Comparison of ENCODE assay signal across 8 mouse cellular contexts in the genomic region with DNA sequence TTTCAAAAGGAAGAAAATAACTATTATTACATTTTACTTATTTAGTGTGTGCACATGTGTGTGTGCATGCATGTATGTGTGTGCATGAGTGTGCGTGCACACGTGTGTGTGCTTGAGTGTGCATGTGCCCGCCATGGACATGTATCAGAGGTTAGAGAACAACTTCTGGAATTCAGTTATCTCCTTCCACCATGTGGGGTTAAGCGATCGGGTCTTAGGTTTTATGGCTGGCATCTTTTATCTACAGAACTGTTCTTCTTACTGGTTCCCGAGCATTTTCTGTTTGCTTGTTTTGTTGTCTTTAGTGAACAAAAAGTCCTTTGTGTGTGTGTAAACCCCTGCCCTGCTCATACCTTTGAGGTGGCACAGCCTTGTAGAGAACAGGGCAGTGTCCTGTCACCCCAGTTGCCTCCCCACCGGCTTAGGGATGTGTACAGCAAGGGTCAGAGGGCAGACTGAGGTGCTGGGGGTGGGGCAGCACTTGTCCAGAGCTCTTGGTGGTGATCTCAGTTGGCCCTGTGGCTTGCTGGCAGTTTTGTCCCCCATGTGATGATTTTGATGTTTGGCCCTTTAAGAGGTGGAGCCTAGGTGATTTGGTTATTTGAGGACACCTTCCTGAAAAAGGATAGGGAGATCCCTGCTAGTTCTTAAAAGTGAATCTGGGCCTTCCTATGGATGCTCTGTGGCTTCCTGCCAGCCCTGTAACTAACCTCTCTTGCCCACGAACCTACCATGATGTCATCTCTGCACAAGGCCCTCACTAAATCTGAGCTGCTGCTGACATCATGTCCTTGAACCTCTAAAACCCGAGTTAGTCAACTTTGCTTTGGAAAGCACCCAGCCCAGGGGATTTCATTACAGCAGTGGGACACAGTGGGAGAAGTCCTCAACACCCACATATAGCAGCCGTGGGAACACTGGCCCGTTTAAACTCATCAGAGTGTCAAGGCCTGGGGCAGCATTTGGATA. TPM values are rescaled to one million over a fixed set of nuclear protein-coding genes. Genes with fewer than 3 reads are reported as not detected.
DNase-seq lines count a peak whose midpoint lies in the region; ATAC-seq lines count a peak whose summit lies in the region.

No protein-coding gene starts in this region.

- H3K4me3 ChIP-seq in heart, embryonic 13.5 days = no peak overlapping the region
- peak overlapping the region; percentile 73 for H3K4me3 ChIP-seq in hindbrain, embryonic 13.5 days
- peak overlapping the region; percentile 19 for H3K4me3 ChIP-seq in midbrain, embryonic 12.5 days

- H3K36me3 ChIP-seq in heart, embryonic 13.5 days = peaks cover 34% of the 10 kb centered on the region
- peaks cover 8% of the 10 kb centered on the region; the same call in 1 of the 2 replicates for H3K36me3 ChIP-seq in hindbrain, embryonic 13.5 days
- peaks cover 4% of the 10 kb centered on the region; the same call in 1 of the 2 replicates for H3K36me3 ChIP-seq in midbrain, embryonic 12.5 days

- no peak for ATAC-seq in heart, embryonic 13.5 days (ENCODE audit: extremely low read depth, insufficient number of reproducible peaks, low FRiP score, low TSS enrichment)
- no peak for ATAC-seq in hindbrain, embryonic 13.5 days (ENCODE audit: low FRiP score)
- no peak for ATAC-seq in midbrain, embryonic 12.5 days (ENCODE audit: low FRiP score, low read depth)

- H3K4me2 ChIP-seq in heart, embryonic 13.5 days = peak overlapping the region; percentile 99
- peak overlapping the region; percentile 96 for H3K4me2 ChIP-seq in hindbrain, embryonic 13.5 days
- peak overlapping the region; percentile 97 for H3K4me2 ChIP-seq in midbrain, embryonic 12.5 days (replicated peaks)

- peak overlapping the region; percentile 63 for H3K9ac ChIP-seq in heart, embryonic 13.5 days
- H3K9ac ChIP-seq in hindbrain, embryonic 13.5 days = peak overlapping the region; percentile 86; the same call in 1 of the 2 replicates
- H3K9ac ChIP-seq in midbrain, embryonic 12.5 days (replicated peaks) = no peak overlapping the region; the same call in 1 of the 2 replicates

- H3K27me3 ChIP-seq in heart, embryonic 13.5 days (replicated peaks) = no peaks in the 10 kb centered on the region
- no peaks in the 10 kb centered on the region for H3K27me3 ChIP-seq in hindbrain, embryonic 13.5 days
- H3K27me3 ChIP-seq in midbrain, embryonic 12.5 days = no peaks in the 10 kb centered on the region

- 48% methylated on average over 11 of the region's 11 CpGs for WGBS in heart, embryonic 13.5 days
- 69% methylated on average over 11 of the region's 11 CpGs for WGBS in hindbrain, embryonic 13.5 days
- WGBS in midbrain, embryonic 12.5 days = 69% methylated on average over 11 of the region's 11 CpGs

- no peaks in the 10 kb centered on the region for H3K9me3 ChIP-seq in heart, embryonic 13.5 days
- no peaks in the 10 kb centered on the region for H3K9me3 ChIP-seq in hindbrain, embryonic 13.5 days
- H3K9me3 ChIP-seq in midbrain, embryonic 12.5 days = no peaks in the 10 kb centered on the region

- peak overlapping the region; percentile 43; the same call in 1 of the 2 replicates for H3K27ac ChIP-seq in heart, embryonic 13.5 days (replicated peaks)
- H3K27ac ChIP-seq in hindbrain, embryonic 13.5 days = no peak overlapping the region
- no peak overlapping the region for H3K27ac ChIP-seq in midbrain, embryonic 12.5 days (replicated peaks)

- H3K4me1 ChIP-seq in heart, embryonic 13.5 days = peaks cover 83% of the 10 kb centered on the region
- H3K4me1 ChIP-seq in hindbrain, embryonic 13.5 days (replicated peaks) = peaks cover 87% of the 10 kb centered on the region
- peaks cover 80% of the 10 kb centered on the region for H3K4me1 ChIP-seq in midbrain, embryonic 12.5 days

- intact Hi-C loops in heart, postnatal 10 days (cut with DNase I) = no loop called here

- no peak for DNase-seq in heart, postnatal 10 days
- peak; percentile 72 for DNase-seq in NIH3T3 (ENCODE audit: low read depth)
- DNase-seq in ovary, adult 18-20 months (ENCODE audit: low spot score) = no peak
- no peak for DNase-seq in spleen, postnatal 14 days (ENCODE audit: low spot score in 2 of 2)
- DNase-seq in urinary bladder, postnatal 25 days (ENCODE audit: low spot score) = no peak

RNA-seq across cellular contexts. Expression of a gene that starts 4.7 kb away (rescaled TPM):
- 4.2 and 4.4 TPM in 2 replicates for polyA plus RNA-seq in heart, embryonic 13.5 days (2015; fragmentation: Nextera tagmentation; extraction: Ambion mirVana)
- total RNA-seq in heart, postnatal 10 days (2021) = 10 to 100 TPM; 26.4 to 35.1 TPM
- polyA plus RNA-seq in hindbrain, embryonic 13.5 days (2015; fragmentation: Nextera tagmentation; extraction: Ambion mirVana) = 9.3 and 10.0 TPM in 2 replicates
- polyA plus RNA-seq in midbrain, embryonic 12.5 days (2016; fragmentation: Nextera tagmentation; extraction: Ambion mirVana) = 10.8 and 11.8 TPM in 2 replicates
